Mouse (Mus musculus): ENCODE measurements around the gene Dtx3.
A peak's percentile ranks its signal among the peaks of the same experiment; 100 is the strongest.

Gene Dtx3

DNA sequence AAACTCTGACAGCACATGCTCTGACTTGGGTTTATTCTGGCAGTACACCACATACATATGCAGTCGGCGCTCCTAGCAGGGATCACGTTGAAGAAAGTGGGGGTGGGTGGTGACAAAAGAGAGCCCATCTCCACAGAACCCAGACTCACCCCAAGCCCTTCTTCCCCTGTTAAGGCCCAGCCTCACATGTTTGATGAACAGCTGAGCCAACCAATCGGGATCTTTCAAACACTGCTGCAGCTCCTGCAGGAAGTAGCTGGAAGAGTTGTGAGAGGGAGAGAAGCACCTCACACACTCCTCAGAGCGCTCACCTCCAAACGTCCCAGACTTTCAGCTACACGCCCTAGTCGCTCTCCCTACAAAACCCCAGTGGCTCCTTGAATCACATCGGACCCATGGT, 10.4 kb downstream of the Dtx3 start:
- no peak for DNase-seq

- no peak for DNase-seq
Measured at GRCm38 (mm10) chr10:127183759-127184158, 11.8 kb downstream of the Dtx3 start.

DNA sequence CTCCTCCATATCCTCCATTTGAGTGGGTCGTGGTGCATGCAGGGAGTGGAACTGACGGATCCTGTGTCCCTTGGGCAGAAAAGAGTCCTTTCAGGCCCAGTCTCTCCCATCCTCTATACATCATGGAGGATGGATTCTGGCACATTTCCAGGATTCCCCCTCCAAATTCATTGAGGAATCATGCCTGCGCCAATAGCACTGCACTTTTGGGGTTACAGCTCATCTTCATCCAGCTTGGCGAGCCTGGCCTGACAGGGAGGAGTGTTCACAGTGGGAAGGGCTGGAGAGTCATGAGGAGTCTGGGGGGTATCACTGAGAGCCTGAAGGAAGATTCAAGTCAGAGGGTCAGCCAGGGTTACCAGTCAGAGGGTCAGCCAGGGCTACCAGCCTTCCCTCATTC, 12.9 kb downstream of the Dtx3 start:
- DNase-seq: no peak

- DNase-seq: no peak
Measured at GRCm38 (mm10) chr10:127181566-127181965, 14.0 kb downstream of the Dtx3 start.

- no peak for DNase-seq
Measured at GRCm38 (mm10) chr10:127180695-127181047, 14.9 kb downstream of the Dtx3 start.

DNA sequence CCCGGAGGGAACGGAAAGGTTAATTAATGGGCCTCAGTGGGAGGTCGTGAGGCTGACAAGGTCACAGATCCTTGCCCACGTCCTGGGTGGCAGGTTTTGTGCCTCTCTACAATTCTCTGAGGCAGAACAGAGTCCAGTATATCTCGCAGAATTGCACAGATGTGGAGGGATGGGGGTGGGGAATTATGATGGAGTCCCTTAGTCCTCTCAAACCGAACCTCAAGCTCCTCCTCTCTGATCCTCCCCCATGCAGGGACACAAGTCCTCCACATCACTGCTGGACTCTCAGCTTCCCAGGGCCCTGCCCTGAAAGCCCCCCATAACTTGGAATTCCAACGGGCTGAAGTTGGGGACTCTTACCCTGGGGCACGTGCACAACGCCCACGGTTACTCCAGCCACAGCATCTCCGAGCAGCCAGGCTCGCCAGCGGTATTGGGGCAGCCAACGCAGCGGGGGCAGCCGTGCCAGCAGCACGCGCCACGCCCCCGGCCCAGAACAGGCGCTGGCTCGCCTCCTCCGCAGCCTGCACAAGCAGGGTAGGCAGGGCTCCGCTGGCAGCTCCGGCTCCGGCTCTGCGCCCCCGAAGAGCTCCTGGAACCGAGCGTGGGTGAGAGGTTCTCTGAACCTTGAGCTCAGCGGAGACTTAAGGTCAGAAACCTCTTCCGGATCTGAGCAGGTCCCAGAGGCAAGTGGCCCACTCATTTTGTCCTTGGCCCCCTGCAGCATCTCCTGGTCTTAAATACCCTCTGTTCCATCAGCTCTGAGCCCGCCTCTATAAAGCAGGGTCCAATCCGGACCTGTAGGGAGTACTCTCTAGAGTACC, 15.4 kb downstream of the Dtx3 start, which contains the start of gene Slc26a10:
Gene Slc26a10, minus strand, starts transcription at position 775 of the 824 bp plus-strand sequence.
- DNase-seq: peak; percentile 40

DNA sequence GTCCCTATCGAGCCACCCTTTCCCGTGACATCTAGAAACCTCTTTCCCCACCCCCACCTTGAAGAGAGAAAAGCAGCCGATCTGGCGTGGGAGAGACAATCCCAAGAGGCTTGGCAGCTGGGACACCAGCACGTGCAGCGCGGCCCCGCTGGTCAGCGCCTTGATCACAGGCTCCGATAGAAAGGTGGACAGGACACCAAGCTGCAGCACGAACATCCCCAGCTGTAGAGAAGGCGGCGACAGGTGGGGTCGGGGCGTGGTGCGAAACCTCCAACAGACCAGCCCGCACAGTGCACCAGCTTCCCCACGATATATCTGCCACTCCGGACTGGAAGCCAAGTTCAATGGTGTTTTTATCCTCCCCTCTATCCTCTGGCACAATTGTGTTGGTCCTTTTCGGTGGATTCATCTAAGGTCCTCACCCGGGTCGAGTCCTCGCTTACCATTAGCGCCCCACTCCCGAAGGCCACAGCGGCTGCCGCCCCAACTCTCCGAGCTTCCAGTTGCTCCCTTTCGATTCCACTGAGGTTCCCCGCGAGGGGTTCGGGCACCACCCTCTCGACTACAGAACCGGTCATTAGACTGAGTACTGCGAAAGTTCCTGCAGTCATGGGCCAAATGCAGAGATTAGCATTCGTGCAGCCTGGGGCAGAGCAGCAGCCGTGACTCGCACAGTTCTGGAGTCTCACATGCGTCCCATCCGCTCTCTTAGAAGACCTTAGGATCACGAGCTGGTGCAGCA, 17.1 kb downstream of the Dtx3 start:
- DNase-seq: no peak

DNA sequence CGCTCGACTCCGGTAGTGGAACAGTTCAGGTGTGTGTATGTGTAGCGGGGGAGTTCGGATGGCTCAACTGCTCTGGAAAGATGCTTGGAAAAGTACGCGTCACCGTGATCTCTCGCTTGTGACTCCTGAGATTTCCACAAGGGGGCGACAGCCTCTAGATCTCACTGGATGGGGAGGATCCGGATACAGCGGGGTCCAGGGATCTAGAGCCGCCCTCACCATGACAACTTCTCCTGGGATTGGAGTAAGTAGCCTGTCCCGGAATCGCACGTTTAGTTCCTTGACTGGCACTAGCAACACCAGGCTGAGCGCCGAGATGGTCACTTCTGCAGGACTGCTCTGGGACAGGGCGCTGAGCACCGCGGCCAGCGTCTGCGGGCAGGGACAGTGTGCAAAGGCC, 17.8 kb downstream of the Dtx3 start:
- DNase-seq: peak; percentile 87

DNA sequence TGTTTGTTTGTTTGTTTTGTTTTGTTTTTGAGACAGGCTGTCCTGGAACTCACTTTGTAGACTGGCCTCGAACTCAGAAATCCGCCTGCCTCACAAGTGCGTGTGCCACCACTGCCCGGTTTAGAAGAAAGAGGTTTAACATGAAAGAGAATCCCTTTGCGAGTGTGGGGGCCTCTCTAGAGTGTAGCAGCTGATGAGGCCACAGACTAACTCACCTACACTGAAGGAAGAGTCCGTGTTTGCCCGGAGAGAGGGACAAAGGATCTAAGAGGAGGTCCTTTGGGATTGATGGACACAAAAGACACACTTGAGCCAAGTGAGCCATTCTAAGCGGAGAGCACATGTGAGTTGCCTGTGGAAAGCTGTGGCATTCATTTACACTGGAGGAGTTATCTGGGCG, 18.3 kb downstream of the Dtx3 start:
- DNase-seq: no peak

GRCm38 (mm10) chr10:127176756-127177155, 18.8 kb downstream of the Dtx3 start:
- DNase-seq: no peak

DNA sequence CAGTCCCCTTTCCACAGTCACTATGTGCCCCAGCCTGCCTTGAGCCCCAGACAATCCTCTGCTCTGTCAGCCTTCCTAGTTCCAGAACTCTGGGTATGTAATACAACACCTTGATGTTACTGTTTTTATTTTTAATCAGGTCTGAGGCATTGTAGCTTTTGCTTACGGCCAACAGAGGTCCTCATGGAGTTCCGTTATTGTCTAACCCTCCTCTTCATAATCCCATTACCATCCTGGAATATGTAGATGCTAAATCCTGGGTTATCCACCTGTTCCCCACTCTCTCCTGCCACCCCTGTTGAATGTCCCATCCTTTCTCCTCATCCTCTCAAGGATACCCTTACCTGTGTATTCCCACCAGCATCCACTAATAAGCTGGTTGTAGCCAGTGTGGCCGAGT, 19.3 kb downstream of the Dtx3 start:
- no peak for DNase-seq

DNA sequence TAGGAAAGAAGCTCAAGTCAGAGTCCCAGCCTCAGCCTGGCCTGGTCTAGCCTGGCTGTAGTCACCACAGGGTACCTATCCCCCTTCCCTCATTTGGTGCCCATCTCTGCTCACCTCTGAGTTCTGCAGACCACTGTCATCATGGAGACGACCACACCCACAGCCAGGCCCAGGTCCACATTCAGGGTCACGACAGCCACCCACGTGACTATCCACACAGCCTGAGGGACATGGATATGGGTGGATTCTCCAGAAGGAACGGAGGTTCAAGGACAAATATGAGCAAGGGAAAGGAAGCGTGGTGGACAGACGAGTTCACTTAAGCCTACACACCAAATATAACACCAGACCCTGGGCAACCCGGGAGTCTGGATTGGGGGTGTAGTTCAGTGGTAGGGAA, 21.4 kb downstream of the Dtx3 start:
- no peak for DNase-seq

DNA sequence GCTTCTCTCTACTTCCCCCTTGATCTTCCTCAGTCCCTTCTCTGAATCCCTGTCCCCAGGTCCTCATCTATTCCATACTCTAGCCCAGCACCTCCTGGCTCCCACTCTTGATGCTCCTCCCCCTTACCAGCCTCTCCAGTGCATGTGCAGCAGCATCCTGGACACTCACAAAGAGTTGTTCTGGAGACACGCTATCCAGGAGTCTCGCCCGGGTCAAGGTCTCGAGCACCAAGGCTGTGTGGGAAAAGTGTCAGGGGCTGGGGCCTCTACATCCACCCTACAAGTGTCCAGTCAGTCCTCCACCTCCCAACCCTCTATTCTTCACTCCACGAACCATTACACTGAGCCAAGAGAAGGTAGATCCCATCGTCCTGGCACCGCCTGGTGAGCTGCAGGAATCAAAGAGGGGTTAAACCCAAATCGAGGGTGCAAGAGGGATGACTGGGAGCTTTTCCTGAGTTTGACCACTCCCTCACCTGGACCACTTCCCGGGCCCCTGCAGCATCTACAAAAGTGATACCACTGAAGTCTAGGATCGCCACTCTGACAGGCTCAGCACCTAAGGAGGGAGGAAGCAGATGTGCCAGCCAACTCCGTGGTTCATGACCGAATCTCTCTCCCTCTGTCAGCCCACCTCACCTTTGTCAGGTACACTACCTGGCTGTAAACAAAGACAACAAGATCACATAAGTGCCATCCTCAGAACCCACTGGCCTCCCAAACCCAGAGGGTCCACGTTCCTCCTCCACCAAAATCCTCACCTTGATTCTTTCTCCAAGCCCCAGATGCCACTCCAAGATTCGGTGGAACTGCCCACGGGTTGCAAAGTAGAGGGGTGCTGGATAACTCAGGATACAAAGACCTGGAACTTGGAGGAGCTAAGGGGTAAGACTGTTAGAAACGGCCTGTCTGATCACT, 22.1 kb downstream of the Dtx3 start:
- no peak for DNase-seq

DNA sequence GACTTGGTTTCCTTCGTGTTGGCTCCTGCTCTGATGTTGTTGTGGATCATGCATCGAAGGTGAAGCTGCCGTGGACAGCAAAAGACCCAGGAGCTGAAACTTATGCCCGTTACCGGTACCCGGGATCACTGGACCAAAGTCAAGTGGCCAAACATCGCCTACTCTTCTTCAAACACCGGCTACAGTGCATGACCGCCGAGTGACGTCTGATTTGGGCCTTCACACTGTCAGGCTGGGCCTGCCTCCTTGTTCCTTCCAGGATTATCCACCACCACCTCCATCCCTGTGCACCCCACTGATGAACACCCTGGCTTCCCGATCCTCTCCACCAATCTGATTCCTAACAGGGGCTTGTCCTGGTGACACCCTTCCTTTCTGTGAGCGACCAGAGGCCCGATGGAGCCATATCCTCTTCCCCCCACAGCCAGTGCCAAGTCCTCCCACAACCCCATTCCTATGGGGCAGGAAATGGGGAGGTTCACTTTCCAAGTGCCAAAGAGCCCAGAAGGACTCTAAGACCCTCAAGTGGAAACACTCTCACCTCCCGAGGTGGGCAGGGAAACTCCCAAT, 23.8 kb downstream of the Dtx3 start:
- no peak for DNase-seq

DNA sequence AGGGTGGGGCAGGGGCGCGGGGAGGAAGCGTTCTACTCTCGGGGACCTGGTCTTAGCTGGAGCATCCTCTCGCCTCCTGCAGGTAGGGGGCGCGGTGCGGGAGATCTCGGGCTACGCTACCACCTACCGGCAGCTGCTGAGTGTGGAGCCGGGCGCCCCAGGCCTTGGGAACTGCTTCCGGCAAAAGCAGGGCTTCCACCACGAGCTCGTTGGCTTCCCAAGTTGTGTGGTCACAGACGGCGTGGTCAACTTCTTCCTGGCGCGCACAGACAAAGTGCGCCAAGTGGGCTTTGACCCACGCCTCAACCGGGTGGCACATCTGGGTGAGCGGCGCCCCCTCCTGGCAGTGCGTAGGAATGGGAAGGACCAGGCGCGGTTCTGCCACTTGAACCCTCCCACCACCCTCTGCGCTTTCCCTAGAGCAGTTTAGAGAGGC, 24.7 kb downstream of the Dtx3 start:
- peak; percentile 85 for DNase-seq

DNA sequence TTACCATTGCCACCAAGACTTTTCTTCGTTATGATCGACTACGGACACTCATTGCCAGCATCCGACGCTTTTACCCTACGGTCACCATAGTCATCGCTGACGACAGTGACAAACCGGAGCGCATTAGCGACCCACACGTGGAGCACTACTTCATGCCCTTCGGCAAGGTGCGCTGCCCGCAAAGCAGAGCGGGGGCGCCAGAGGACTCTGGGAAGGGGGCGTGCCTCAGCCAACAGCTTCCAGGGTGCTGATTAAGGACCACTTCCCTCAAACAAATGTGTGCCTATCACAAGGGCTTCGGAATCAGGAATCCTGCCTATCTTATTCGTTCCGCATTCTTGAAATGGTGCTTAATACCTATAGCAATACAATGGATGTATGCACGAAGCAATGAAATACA, 25.5 kb downstream of the Dtx3 start:
- peak; percentile 51 for DNase-seq

GRCm38 (mm10) chr10:127167614-127168192, 27.8 kb downstream of the Dtx3 start:
- DNase-seq: no peak

- no peak for DNase-seq
Measured at GRCm38 (mm10) chr10:127166771-127167613, 28.5 kb downstream of the Dtx3 start.

- no peak for DNase-seq
Measured at GRCm38 (mm10) chr10:127166404-127166715, 29.2 kb downstream of the Dtx3 start.

- peak; percentile 52 for DNase-seq
Measured at GRCm38 (mm10) chr10:127165654-127166403, 29.7 kb downstream of the Dtx3 start.

- no peak for DNase-seq
Measured at GRCm38 (mm10) chr10:127165354-127165653, 30.2 kb downstream of the Dtx3 start.
